11 mouse cellular contexts compared by ENCODE assay signal in genomic region chr13:90798791-90799542, GRCm38 (mm10).
DNase-seq lines count a peak whose midpoint lies in the region; ATAC-seq and TF ChIP-seq lines count a peak whose summit lies in the region.
"Had no signal": no experiment of that assay in that cellular context is flagged by ENCODE, and none has a peak within 500 bp of the region (broad histone marks: within the 10 kb centered on the region; RNA-seq: fewer than 3 reads in every experiment).

No protein-coding gene starts in this region.

- H3K4me2 ChIP-seq in embryonic facial prominence, embryonic 11.5 days (ENCODE audit: low read depth, low read length) = no peak overlapping the region
- peak overlapping the region; percentile 28; the same call in 1 of the 2 replicates for H3K4me2 ChIP-seq in liver, postnatal 0 days (ENCODE audit: low read depth, low read length)
- H3K4me2 ChIP-seq: limb, embryonic 15.5 days had no signal

- POLR2A ChIA-PET in Patski (lab: Charles Lee) = no interaction called here

- no peak overlapping the region for H3K9ac ChIP-seq in embryonic facial prominence, embryonic 11.5 days (replicated peaks; ENCODE audit: low read length)
- H3K9ac ChIP-seq in liver, postnatal 0 days (replicated peaks) = no peak overlapping the region
- H3K9ac ChIP-seq: limb, embryonic 15.5 days had no signal

- no peak for TF ChIP-seq EP300 in liver, postnatal 0 days (IDR thresholded peaks at IDR 0.05; ENCODE audit: low read depth)

- intact Hi-C loops in heart, postnatal 25 days (cut with DNase I) = no loop called here

- no peak overlapping the region for H3K4me3 ChIP-seq in embryonic facial prominence, embryonic 11.5 days (ENCODE audit: low read depth, low read length)
- no peak overlapping the region for H3K4me3 ChIP-seq in liver, postnatal 0 days (ENCODE audit: low read depth, low read length)
- H3K4me3 ChIP-seq: limb, embryonic 15.5 days; midbrain, embryonic 10.5 days had no signal

- peak; percentile 9 for ATAC-seq in Patski
- no peak; the same call in 1 of the 2 replicates for ATAC-seq in embryonic facial prominence, embryonic 11.5 days (replicated peaks; ENCODE audit: insufficient number of reproducible peaks, low FRiP score, low TSS enrichment, low read depth)
- ATAC-seq in liver, postnatal 0 days = peak; percentile 17; the same call in 1 of the 2 replicates

- H3K27ac ChIP-seq in embryonic facial prominence, embryonic 11.5 days (replicated peaks; ENCODE audit: low read depth, low read length) = no peak overlapping the region
- H3K27ac ChIP-seq in liver, postnatal 0 days (ENCODE audit: low read depth) = no peak overlapping the region
- H3K27ac ChIP-seq: limb, embryonic 15.5 days; midbrain, embryonic 10.5 days had no signal

- in situ Hi-C loops in Patski (cut with MboI; ENCODE audit: low pct_unique_long_range_greater_than_20kb) = loop anchor here (10.0 kb wide), 1 partner anchor 254 kb away; no protein-coding TSS in a partner anchor

- CTCF ChIA-PET in Patski (lab: Charles Lee) = no interaction called here

- H3K9me3 ChIP-seq in embryonic facial prominence, embryonic 11.5 days (replicated peaks; ENCODE audit: control insufficient read depth, low read length) = no peaks in the 10 kb centered on the region
- H3K9me3 ChIP-seq in liver, postnatal 0 days (ENCODE audit: low read length) = no peaks in the 10 kb centered on the region
- H3K9me3 ChIP-seq: limb, embryonic 15.5 days; midbrain, embryonic 10.5 days had no signal

- no peaks in the 10 kb centered on the region for H3K4me1 ChIP-seq in embryonic facial prominence, embryonic 11.5 days (ENCODE audit: control insufficient read depth, insufficient read depth, low read length)
- H3K4me1 ChIP-seq in liver, postnatal 0 days (ENCODE audit: insufficient read depth) = 0 out of 2 replicates have a peak, but pooled peaks cover 2% of the 10 kb centered on the region

- TF ChIP-seq CTCF in Patski (IDR thresholded peaks at IDR 0.05) = no peak
- no peak for TF ChIP-seq CTCF in liver, postnatal 0 days (IDR thresholded peaks at IDR 0.05; ENCODE audit: low read depth)

- WGBS in embryonic facial prominence, embryonic 11.5 days = 42% methylated on average over 6 of the region's 6 CpGs
- 12% methylated on average over 6 of the region's 6 CpGs for WGBS in liver, postnatal 0 days (ENCODE audit: insufficient replicate concordance)

- H3K27me3 ChIP-seq in Patski = no peaks in the 10 kb centered on the region
- H3K27me3 ChIP-seq in embryonic facial prominence, embryonic 11.5 days (ENCODE audit: control insufficient read depth, insufficient read depth, low read length) = no peaks in the 10 kb centered on the region
- H3K27me3 ChIP-seq in liver, postnatal 0 days (ENCODE audit: insufficient read depth, low read length) = no peaks in the 10 kb centered on the region
- H3K27me3 ChIP-seq: limb, embryonic 15.5 days had no signal

- DNase-seq in kidney, postnatal 4 days = peak; percentile 21 to 29
- no peak for DNase-seq in kidney, postnatal 14 days
- DNase-seq in Patski (ENCODE audit: low read depth, low spot score) = no peak
- peak; percentile 38 for DNase-seq in embryonic facial prominence, embryonic 11.5 days (ENCODE audit: low spot score)
- DNase-seq in liver, postnatal 0 days = no peak
- DNase-seq in right cerebral cortex, postnatal 14 days = no peak
- DNase-seq in heart, postnatal 25 days (ENCODE audit: low spot score) = no peak
- DNase-seq: cerebellum, adult 9-10 months; heart, postnatal 36 days had no signal

- no peaks in the 10 kb centered on the region for H3K36me3 ChIP-seq in embryonic facial prominence, embryonic 11.5 days (replicated peaks; ENCODE audit: control insufficient read depth, insufficient read depth, low read depth, low read length)
- no peaks in the 10 kb centered on the region for H3K36me3 ChIP-seq in liver, postnatal 0 days (replicated peaks; ENCODE audit: insufficient read depth, low read length)
- H3K36me3 ChIP-seq: limb, embryonic 15.5 days; midbrain, embryonic 10.5 days had no signal

Comparison
In these comparisons a context has a peak if more than half of its experiments do, and no peak if none do; other contexts are left out.
1. DNase-seq: peak in kidney, postnatal 4 days (2 of 2) and embryonic facial prominence, embryonic 11.5 days (single experiment); none in kidney, postnatal 14 days (single experiment), Patski (single experiment), liver, postnatal 0 days (single experiment), right cerebral cortex, postnatal 14 days (single experiment) and heart, postnatal 25 days (single experiment).